Mouse (Mus musculus): ENCODE results near the gene Il10.

- TF ChIP-seq CTCF (IDR thresholded peaks at IDR 0.05; ENCODE audit: control insufficient read depth, insufficient read depth, insufficient replicate concordance, low read depth, low read length) (no peak), POLR2A (IDR thresholded peaks at IDR 0.05; ENCODE audit: control insufficient read depth, low read depth, low read length) (no peak)
These were observed 40.2 kb downstream of the Il10 start for GRCm38 (mm10) chr1:131059841-131060240.
